Mouse (Mus musculus) liver, embryonic 18 days (tissue): ENCODE data around the gene Moxd1. TPM values are rescaled to one million over a fixed set of nuclear protein-coding genes. Genes with fewer than 3 reads are reported as not detected.

Source experiments
- polyA plus RNA-seq: library from polyadenylated mRNA; depleted of rRNA; stranded (reverse); fragments of >200 nt; gene quantifications from 2 replicates; pipeline ENCODE4 v1.2.3, GENCODE M21; 2012; rRNA removed

The Moxd1 gene
- polyA plus RNA-seq: 0.03 and 0.05 TPM in 2 replicates

DNA sequence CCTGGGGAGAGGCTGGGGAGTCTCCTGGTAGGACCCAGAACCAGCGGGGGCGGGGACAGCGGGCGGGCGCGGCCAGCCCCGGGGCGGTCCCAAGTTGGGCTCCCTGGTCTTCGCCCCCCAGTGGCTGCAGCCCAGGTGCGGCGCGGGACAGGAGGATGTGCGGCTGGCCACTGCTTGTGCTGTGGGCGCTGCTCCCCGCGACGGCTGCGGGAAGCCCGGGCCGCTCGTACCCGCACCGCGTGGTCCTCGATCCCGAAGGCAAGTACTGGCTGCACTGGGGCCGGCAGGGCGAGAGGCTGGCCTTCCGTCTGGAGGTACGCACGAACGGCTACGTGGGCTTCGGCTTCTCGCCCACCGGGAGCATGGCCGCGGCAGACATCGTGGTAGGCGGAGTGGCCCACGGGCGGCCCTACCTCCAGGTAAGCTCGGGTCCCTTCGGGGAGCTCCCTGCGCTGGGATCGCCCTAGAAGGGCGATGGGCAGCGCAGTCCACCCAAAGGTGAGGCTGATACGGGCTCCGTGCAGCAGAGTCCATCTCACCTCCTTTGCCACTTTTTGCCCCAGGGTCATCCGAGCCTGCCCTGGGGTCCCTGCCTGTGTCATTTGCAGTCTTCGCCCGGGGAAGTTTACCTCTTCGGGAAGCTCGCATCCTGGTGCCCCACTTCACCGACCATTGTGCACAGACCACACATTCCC lies at the start of gene Moxd1:
Moxd1 (plus strand) TSS at position 69 of the 695 bp plus-strand sequence.

Other genes with a start within 250 kb of the Moxd1 start
- gene Taar6, start 237.9 kb upstream of the Moxd1 start, polyA plus RNA-seq: not detected in 2 replicates
- gene Taar7a, start 230.0 kb upstream of the Moxd1 start, polyA plus RNA-seq: not detected in 2 replicates
- gene Taar7b, start 223.6 kb upstream of the Moxd1 start, polyA plus RNA-seq: not detected in 2 replicates
- gene Taar7d, start 196.3 kb upstream of the Moxd1 start, polyA plus RNA-seq: not detected in 2 replicates
- gene Taar7e, start 185.9 kb upstream of the Moxd1 start, polyA plus RNA-seq: not detected in 2 replicates
- gene Taar7f, start 174.0 kb upstream of the Moxd1 start, polyA plus RNA-seq: not detected in 2 replicates
- not detected in 2 replicates for gene Taar8a, start 147.0 kb upstream of the Moxd1 start, polyA plus RNA-seq
- not detected in 2 replicates for gene Taar8b, start 131.2 kb upstream of the Moxd1 start, polyA plus RNA-seq
- not detected in 2 replicates for gene Taar8c, start 121.6 kb upstream of the Moxd1 start, polyA plus RNA-seq
- gene Taar9, start 114.0 kb upstream of the Moxd1 start, polyA plus RNA-seq: not detected in 2 replicates
- gene Stx7, start 74.2 kb upstream of the Moxd1 start, polyA plus RNA-seq: 28.7 and 37.4 TPM in 2 replicates